Mouse (Mus musculus) liver, embryonic 15.5 days (tissue): Measurements from ENCODE around the gene Rbms3. TPM values are rescaled to one million over a fixed set of nuclear protein-coding genes. Genes with fewer than 3 reads are reported as not detected.

Source experiments
- ATAC-seq: fragments of 200-750 bp; cut with Nextera tagmentation; 2 replicates; pipeline ENCODE4 v1.8.0; 2017; ENCODE audit warnings: moderate number of reproducible peaks, mild to moderate bottlenecking, moderate library complexity; ENCODE audit not compliant: insufficient read depth
- H3K27ac ChIP-seq: fragments of 300-500 bp; sonication (generic); replicated peaks from 2 replicates; pipeline ENCODE4 v1.5.1; 2015; ENCODE audit warnings: mild to moderate bottlenecking, inconsistent platforms
- H3K27me3 ChIP-seq: fragments of 300-500 bp; sonication (generic); 2 replicates; pipeline ENCODE4 v1.6.1; 2015; ENCODE audit warnings: mild to moderate bottlenecking, inconsistent platforms
- H3K36me3 ChIP-seq: fragments of 300-500 bp; sonication (generic); replicated peaks from 2 replicates; pipeline ENCODE4 v1.6.1; 2015; ENCODE audit warnings: moderate library complexity, mild to moderate bottlenecking, inconsistent platforms
- H3K4me1 ChIP-seq: fragments of 300-500 bp; sonication (generic); replicated peaks from 2 replicates; pipeline ENCODE4 v1.6.1; 2015; ENCODE audit warnings: inconsistent platforms
- H3K4me2 ChIP-seq: fragments of 300-500 bp; sonication (generic); 2 replicates; pipeline ENCODE4 v1.6.1; 2015; ENCODE audit warnings: moderate library complexity, mild to moderate bottlenecking, inconsistent platforms
- H3K4me3 ChIP-seq: fragments of 300-500 bp; sonication (generic); replicated peaks from 2 replicates; pipeline ENCODE4 v1.5.1; 2015; ENCODE audit warnings: mild to moderate bottlenecking, inconsistent platforms
- H3K9ac ChIP-seq: fragments of 300-500 bp; sonication (generic); 2 replicates; pipeline ENCODE4 v1.6.1; 2015; ENCODE audit warnings: moderate library complexity, mild to moderate bottlenecking, inconsistent platforms
- H3K9me3 ChIP-seq: fragments of 300-500 bp; sonication (generic); replicated peaks from 2 replicates; pipeline ENCODE4 v1.6.1; 2016; ENCODE audit warnings: inconsistent platforms
- WGBS: fragments of 180-500 bp; shearing (Covaris S2); methylation state at CpG from one replicate; pipeline ENCODE4 v1.1.7; 2015; ENCODE audit warnings: mixed read lengths; ENCODE audit not compliant: insufficient replicate concordance; 5-methylcytosine and 5-hydroxymethylcytosine counted together
- polyA plus RNA-seq: library from polyadenylated mRNA; unstranded; fragments of >200 nt; fragmentation: Nextera tagmentation; extraction: Ambion mirVana; gene quantifications from 2 replicates; pipeline ENCODE4 v1.2.1, GENCODE M21; 2015

The Rbms3 gene
- polyA plus RNA-seq, 1 experiment from 2014 or later: 3.0 TPM

DNA sequence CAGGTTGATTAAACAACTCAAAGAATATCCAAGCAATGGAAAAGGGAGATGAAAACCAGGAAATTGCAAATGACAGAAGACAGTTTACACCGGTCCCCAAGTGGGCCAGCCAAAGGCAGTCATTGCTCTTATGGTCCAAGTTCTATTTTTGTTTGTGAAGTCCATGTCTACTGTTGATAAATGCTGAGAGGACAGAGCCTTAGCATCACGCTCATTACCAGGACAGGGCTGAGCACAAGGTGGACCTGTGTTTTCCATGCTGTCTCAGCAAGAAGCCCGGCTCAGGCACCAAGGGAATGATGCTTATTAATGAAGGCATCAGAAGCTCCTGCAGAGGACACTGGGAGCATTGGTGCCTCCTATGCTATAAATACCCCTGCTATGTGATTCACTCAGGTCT lies 618.9 kb downstream of the Rbms3 start:
- Histone ChIP-seq H3K4me1 (no peaks in the 10 kb centered on the region), H3K4me3 (no peak overlapping the region), H3K4me2 (no peak overlapping the region), H3K36me3 (no peaks in the 10 kb centered on the region), H3K27me3 (no peaks in the 10 kb centered on the region), H3K27ac (no peak overlapping the region), H3K9me3 (no peaks in the 10 kb centered on the region), H3K9ac (no peak overlapping the region)
- no peak for ATAC-seq
- WGBS: 57% methylated on average over 3 of the region's 3 CpGs

DNA sequence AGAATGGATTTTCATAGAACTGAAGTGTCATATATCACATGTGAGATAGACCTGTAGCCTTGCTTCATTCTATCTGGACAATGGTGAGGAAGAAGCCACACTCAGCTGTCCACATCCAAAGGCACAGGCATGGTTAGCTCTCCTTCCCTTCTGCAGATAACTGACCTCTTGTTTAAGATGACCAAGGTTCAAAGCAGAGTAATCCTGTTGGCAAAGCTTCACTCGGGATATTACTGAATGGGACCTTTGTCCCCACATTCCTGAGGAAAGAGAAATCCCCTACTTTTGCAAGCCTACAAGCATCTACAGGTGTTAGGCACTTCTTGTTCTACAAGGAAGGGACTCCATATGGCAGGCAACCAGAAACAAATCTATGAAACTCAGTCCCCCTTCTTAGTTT lies 621.5 kb downstream of the Rbms3 start:
- H3K4me1 ChIP-seq: no peaks in the 10 kb centered on the region
- H3K27me3 ChIP-seq: no peaks in the 10 kb centered on the region
- no peak for ATAC-seq
- no peak overlapping the region for H3K4me3 ChIP-seq
- H3K27ac ChIP-seq: no peak overlapping the region
- no peaks in the 10 kb centered on the region for H3K9me3 ChIP-seq
- WGBS: 38% methylated on average over 1 of the region's 1 CpGs
- no peaks in the 10 kb centered on the region for H3K36me3 ChIP-seq
- no peak overlapping the region for H3K9ac ChIP-seq
- H3K4me2 ChIP-seq: no peak overlapping the region

DNA sequence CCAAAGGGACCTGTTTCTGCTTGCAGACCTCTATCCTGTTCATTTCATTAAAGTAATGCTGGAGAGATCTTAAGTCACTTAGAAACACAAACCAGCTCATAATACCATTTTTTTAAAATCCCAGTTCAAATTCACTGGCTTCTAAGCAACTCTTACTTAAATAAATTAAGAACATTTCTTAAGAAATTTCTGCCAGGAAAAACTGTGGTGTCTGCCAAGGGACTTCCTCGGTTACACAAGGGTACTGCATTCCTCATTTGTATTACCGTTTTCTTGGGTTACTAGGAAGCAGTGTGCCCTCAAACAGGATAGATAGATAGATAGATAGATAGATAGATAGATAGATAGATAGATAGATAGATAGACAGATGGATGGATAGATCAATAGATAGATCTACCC lies 627.6 kb downstream of the Rbms3 start:
- no peak overlapping the region for H3K27ac ChIP-seq
- no peaks in the 10 kb centered on the region for H3K27me3 ChIP-seq
- no peak overlapping the region for H3K4me3 ChIP-seq
- no peaks in the 10 kb centered on the region for H3K4me1 ChIP-seq
- no peaks in the 10 kb centered on the region for H3K36me3 ChIP-seq
- H3K4me2 ChIP-seq: no peak overlapping the region
- H3K9me3 ChIP-seq: no peaks in the 10 kb centered on the region
- no peak overlapping the region for H3K9ac ChIP-seq
- ATAC-seq: no peak
- WGBS: 65% methylated on average over 2 of the region's 2 CpGs

DNA sequence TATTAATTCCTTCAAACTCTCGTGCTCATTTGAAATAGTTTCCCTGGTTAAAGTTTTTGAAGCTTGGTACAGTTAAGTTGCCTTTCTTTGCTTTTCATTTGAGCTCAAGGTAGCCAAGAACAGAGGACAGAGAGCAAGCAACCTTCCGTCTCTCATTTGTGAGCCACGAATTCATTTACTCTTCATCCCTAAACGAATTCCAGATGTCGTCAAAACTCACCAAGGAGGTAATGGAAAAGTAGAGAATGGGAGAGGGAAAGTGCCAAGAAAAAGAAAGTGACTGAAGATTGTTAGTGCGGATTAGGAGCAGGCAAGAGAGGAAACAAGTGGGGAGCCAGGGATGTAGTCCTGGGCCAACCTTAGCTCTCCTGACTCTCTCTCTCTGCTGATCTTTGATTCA lies 630.5 kb downstream of the Rbms3 start:
- 56% methylated on average over 6 of the region's 6 CpGs for WGBS
- no peaks in the 10 kb centered on the region for H3K9me3 ChIP-seq
- no peak for ATAC-seq

DNA sequence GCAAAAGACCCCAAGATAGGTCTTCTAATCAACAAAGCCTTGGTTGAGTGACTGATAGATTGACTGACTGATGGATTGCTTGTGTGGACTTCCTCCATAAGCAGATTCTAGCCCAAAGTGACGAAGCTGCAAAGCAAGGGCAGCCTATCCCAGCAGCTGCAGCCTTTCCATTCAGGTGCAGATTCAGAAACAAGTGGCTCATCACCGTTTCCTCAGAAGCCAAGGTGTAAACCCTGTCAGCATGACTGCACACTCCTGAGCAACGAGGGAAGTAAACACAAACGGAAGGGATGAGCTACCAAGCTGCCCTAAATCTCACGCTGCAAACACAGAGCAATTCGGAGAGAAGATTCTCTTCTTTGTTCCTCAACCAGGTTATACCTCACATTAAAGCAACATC lies 639.4 kb downstream of the Rbms3 start:
- no peak for ATAC-seq
- Histone ChIP-seq H3K4me1 (no peaks in the 10 kb centered on the region), H3K4me3 (no peak overlapping the region), H3K4me2 (no peak overlapping the region), H3K9ac (no peak overlapping the region), H3K27me3 (no peaks in the 10 kb centered on the region), H3K36me3 (no peaks in the 10 kb centered on the region), H3K9me3 (no peaks in the 10 kb centered on the region), H3K27ac (no peak overlapping the region)
- 69% methylated on average over 6 of the region's 6 CpGs for WGBS

More for the DNA sequence above, 630.5 kb downstream of the Rbms3 start:
- Histone ChIP-seq H3K4me2 (no peak overlapping the region), H3K27ac (no peak overlapping the region), H3K4me3 (no peak overlapping the region), H3K27me3 (no peaks in the 10 kb centered on the region), H3K4me1 (no peaks in the 10 kb centered on the region), H3K36me3 (no peaks in the 10 kb centered on the region), H3K9ac (no peak overlapping the region)

DNA sequence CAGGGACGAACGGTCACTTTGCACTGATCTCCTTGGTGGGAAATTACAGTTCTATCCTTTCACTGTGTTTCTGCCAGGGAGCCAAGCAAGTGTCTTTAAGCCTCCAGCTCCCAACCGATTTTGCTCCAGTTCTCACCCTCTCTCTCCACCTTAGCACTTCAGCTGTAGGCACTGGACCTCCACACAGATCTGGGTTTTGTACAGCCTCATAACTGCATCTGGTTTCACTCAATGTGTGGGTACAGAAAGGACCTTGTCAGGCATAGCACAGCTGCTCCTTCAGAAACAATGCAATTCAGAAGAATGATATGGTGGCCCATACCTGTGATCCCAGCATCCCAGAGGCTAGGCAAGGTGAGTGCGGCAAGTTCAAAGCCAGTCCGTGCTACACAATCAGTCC lies 648.9 kb downstream of the Rbms3 start:
- Histone ChIP-seq H3K4me3 (no peak overlapping the region), H3K27ac (no peak overlapping the region), H3K4me1 (no peaks in the 10 kb centered on the region), H3K4me2 (no peak overlapping the region), H3K36me3 (no peaks in the 10 kb centered on the region), H3K9ac (no peak overlapping the region), H3K9me3 (no peaks in the 10 kb centered on the region), H3K27me3 (no peaks in the 10 kb centered on the region)
- 64% methylated on average over 5 of the region's 5 CpGs for WGBS
- ATAC-seq: no peak

DNA sequence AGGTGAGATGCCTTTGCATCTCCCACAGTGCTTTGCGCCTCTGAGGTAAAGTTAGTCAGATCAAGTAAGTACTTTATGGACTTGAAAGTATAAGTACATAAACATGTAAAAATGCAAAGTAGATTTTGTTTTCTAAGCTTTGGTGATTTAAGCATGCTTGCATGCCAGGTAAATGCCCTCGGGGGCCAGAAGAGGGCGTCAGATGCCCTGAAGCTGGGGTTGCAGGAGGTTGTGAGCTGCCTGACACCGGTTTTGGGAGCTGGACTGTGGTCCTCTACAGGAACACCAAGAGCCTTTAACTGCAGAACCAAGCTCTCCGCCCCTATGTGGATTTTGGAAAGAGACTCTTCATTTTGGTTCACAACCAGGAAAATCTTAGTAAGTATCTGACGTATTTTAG lies 652.3 kb downstream of the Rbms3 start:
- H3K9me3 ChIP-seq: no peaks in the 10 kb centered on the region

DNA sequence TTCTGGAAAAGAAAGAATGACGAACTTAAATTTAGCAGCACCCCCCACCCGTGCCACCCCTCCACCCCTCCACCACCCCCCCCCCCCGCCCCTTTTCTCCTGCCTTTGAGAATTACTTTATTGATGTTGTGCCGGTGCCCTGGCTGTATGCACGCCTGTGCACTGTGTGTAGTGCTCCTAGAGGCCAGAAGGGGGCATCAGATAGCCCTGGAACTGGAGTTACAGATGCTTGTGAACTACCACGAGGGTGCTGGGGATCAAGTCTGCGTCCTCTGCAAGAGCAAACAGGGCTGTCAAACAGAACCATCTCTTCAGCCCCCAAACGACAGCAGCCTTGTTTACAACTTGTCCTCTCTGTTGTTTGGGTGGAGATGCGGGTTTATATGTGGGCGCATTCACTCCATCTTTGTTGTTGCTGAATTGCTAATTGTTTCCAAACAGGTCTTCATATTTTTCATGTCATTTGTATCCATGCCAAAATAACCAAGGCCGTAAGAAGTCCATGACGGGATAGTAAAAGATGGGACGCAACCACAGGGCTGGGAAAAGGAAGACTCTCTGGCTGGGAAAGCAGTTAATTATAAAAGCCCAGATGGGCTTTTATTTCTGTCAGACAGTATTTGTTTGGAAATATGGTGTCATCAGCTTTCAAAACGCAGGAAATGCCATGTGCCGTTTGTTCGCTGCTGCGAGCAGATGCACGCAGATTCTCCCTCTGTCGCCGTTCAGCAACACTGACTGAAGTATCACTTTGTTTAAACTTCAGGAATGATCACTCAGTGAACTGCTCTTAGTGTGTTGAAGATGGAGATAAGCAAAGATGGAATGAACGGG lies 652.9 kb downstream of the Rbms3 start:
- no peak overlapping the region for H3K4me2 ChIP-seq
- H3K9ac ChIP-seq: no peak overlapping the region
- H3K36me3 ChIP-seq: no peaks in the 10 kb centered on the region
- H3K27ac ChIP-seq: no peak overlapping the region
- no peak overlapping the region for H3K4me3 ChIP-seq
- H3K9me3 ChIP-seq: no peaks in the 10 kb centered on the region
- ATAC-seq: no peak
- 71% methylated on average over 21 of the region's 21 CpGs for WGBS
- no peaks in the 10 kb centered on the region for H3K27me3 ChIP-seq
- H3K4me1 ChIP-seq: no peaks in the 10 kb centered on the region

More for the DNA sequence above, 652.3 kb downstream of the Rbms3 start:
- 72% methylated on average over 6 of the region's 6 CpGs for WGBS
- ATAC-seq: no peak
- Histone ChIP-seq H3K27me3 (no peaks in the 10 kb centered on the region), H3K36me3 (no peaks in the 10 kb centered on the region), H3K4me1 (no peaks in the 10 kb centered on the region), H3K4me3 (no peak overlapping the region), H3K27ac (no peak overlapping the region), H3K4me2 (no peak overlapping the region), H3K9ac (no peak overlapping the region)

DNA sequence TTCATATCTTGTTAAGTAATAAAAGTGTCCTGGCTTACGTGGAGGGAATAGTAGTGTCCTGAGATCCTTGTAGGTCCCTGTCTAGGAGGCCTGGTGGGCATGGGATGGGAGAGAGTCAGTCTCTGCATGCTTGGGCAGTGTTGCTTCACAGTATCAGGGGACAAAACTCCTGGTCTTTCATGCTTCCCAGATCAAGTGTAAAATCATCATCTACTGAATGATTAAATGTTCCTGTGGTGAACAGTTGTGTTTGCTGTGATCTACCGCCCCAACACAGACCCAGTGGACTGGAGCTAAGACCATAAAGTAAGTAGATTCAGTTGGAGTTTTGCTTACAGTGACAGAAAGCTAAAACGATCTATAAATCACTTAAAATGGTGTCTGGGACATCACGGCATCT lies 654.4 kb downstream of the Rbms3 start:
- no peaks in the 10 kb centered on the region for H3K4me1 ChIP-seq
- no peak overlapping the region for H3K9ac ChIP-seq
- ATAC-seq: no peak
- no peaks in the 10 kb centered on the region for H3K27me3 ChIP-seq
- WGBS: 66% methylated on average over 4 of the region's 4 CpGs
- no peak overlapping the region for H3K4me2 ChIP-seq
- H3K4me3 ChIP-seq: no peak overlapping the region
- no peaks in the 10 kb centered on the region for H3K36me3 ChIP-seq
- no peaks in the 10 kb centered on the region for H3K9me3 ChIP-seq
- no peak overlapping the region for H3K27ac ChIP-seq

DNA sequence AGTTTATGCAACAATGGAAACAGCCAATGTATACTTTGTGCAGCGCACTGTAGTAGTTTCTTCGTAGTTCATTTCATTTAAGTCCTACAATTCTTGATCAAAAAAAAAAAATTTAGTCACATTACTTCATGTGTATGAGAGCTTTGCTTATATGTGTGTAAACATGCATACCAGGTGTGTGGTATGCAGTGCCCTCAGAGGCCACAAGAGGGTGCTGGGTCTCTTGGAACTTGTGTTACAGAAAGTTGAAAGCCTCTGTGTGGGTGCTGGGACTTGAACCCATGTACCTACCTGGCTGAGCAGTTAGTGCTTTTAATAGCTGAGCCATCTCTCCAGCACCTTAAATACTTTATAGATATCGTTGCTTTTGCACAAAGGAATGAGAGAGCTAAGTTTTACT lies 655.6 kb downstream of the Rbms3 start:
- H3K4me1 ChIP-seq: no peaks in the 10 kb centered on the region
- no peak overlapping the region for H3K9ac ChIP-seq
- no peak overlapping the region for H3K4me2 ChIP-seq
- no peaks in the 10 kb centered on the region for H3K9me3 ChIP-seq
- no peak overlapping the region for H3K27ac ChIP-seq
- H3K4me3 ChIP-seq: no peak overlapping the region
- no peaks in the 10 kb centered on the region for H3K27me3 ChIP-seq
- no peaks in the 10 kb centered on the region for H3K36me3 ChIP-seq
- ATAC-seq: no peak
- WGBS: 75% methylated on average over 3 of the region's 3 CpGs

DNA sequence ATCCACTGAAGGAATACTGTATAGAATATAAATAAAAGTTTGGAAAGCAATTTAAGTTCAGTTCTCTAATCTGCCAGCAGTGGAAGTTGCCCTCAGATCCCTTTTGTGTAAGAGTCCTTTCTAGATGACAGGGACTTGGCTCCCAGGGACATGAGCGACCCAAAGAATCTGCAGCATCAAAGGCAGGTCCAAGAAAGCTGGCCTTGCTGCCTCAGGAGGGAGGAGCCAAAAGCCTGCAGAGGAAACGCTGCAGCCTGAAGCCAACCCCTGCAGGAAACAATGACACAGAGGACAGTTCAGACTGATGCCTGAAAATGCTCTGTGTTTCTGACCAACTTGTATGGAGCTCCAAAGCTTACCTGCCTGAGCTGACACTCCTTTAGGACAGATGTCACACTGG lies 656.1 kb downstream of the Rbms3 start:
- no peaks in the 10 kb centered on the region for H3K9me3 ChIP-seq
- no peaks in the 10 kb centered on the region for H3K36me3 ChIP-seq
- no peaks in the 10 kb centered on the region for H3K27me3 ChIP-seq
- no peaks in the 10 kb centered on the region for H3K4me1 ChIP-seq
- H3K4me2 ChIP-seq: no peak overlapping the region
- no peak overlapping the region for H3K27ac ChIP-seq
- WGBS: 16% methylated on average over 2 of the region's 2 CpGs
- no peak overlapping the region for H3K9ac ChIP-seq
- no peak overlapping the region for H3K4me3 ChIP-seq
- ATAC-seq: no peak

DNA sequence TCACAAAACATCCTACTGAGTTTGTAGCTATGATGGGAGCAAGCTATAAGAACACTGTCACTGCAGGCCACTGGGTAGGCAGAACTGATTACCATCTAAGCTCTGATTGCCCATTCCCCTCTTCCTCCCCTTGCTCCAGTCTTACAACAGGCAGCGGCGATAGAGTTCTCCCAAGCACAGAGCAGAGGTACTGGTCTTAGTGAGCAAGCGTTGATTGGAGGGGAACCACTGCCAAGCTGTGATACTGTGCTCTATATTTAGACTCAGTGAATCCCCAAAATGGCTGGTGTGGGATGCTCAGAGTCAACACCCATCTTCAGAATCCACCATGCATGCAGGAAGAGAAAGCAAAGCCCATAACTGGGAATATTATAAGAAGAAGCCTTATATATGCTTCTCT lies 662.4 kb downstream of the Rbms3 start:
- Histone ChIP-seq H3K4me3 (no peak overlapping the region), H3K9me3 (no peaks in the 10 kb centered on the region), H3K9ac (no peak overlapping the region), H3K36me3 (no peaks in the 10 kb centered on the region), H3K4me1 (no peaks in the 10 kb centered on the region), H3K4me2 (no peak overlapping the region), H3K27me3 (no peaks in the 10 kb centered on the region), H3K27ac (no peak overlapping the region)
- ATAC-seq: no peak
- 85% methylated on average over 3 of the region's 3 CpGs for WGBS
